Mouse (Mus musculus): ENCODE measurements at regions not wholly inside any gene's neighbourhood (a gene's known extent, or its start where the extent isn't known, plus 50 kb on each side); places are given as distances from the start of the nearest gene placed in this dataset.

DNA sequence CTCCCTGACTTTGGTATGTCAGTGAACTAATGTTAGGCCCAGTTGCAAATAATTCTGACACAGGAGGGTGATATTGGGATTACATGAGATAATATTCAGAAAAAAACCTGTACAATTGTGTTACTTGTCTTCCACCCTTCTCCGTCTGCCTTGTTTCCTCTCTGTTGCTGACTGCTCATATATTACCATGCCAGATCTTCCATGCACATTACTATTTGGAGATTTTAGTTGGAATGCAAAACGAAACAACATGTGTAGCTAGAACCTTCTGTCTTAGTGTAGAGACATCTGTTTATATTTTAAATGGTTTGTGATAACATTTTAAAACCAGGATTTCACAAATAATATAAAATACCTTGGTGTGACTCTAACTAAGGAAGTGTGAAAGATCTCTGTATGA, 188.1 kb upstream of the Hey2 start:
- TF ChIP-seq GATA1 (IDR thresholded peaks at IDR 0.05; ENCODE audit: borderline replicate concordance, low read length) = no peak
- no peak for TF ChIP-seq FLI1 (IDR thresholded peaks at IDR 0.05; ENCODE audit: low read length)

Measured in megakaryocyte, embryonic 14.5 days (primary cell).